Mouse (Mus musculus): Measurements from ENCODE around the gene Tha1. TPM values are rescaled to one million over a fixed set of nuclear protein-coding genes. Genes with fewer than 3 reads are reported as not detected.

Gene Tha1
- total RNA-seq (2021): 10 to 100 TPM in 1 of 2 experiments, 1 to 10 TPM in 1; 9.5 to 17.3 TPM
- long read RNA-seq, experiment 1, transcript Tha1-201 (7 exons, 1,770 nt): major isoform, 21 of 24 reads
- long read RNA-seq, experiment 1, partial matches to known transcripts: 1 of 24 reads
- long read RNA-seq, experiment 1, other reads (novel, unspliced or antisense): 1 of 24 reads
- long read RNA-seq, experiment 2, transcript Tha1-201 (7 exons, 1,770 nt): major isoform, 7 of 10 reads
- long read RNA-seq, experiment 2, partial matches to known transcripts: 3 of 10 reads
- long read RNA-seq, experiment 2, other reads (novel, unspliced or antisense): 0 of 10 reads

- DNase-seq: peak; percentile 90
Observed at GRCm38 (mm10) chr11:117872861-117873608, at the start of gene Tha1. Gene Tha1, minus strand, starts transcription at chr11:117873481.

- DNase-seq: no peak
Observed at GRCm38 (mm10) chr11:117919211-117919610, 45.9 kb upstream of the Tha1 start.

- no peak for DNase-seq
Observed at GRCm38 (mm10) chr11:117918541-117918940, 45.3 kb upstream of the Tha1 start.

- DNase-seq: no peak
Observed at GRCm38 (mm10) chr11:117915837-117916236, 42.6 kb upstream of the Tha1 start.

GRCm38 (mm10) chr11:117915341-117915740, 42.1 kb upstream of the Tha1 start:
- DNase-seq: no peak

- DNase-seq: no peak
Observed at GRCm38 (mm10) chr11:117914531-117914930, 41.2 kb upstream of the Tha1 start.

GRCm38 (mm10) chr11:117912684-117913352, 39.5 kb upstream of the Tha1 start:
- DNase-seq: peak; percentile 94

GRCm38 (mm10) chr11:117909337-117909736, 36.1 kb upstream of the Tha1 start:
- no peak for DNase-seq

GRCm38 (mm10) chr11:117904442-117904841, 31.2 kb upstream of the Tha1 start:
- no peak for DNase-seq

- no peak for DNase-seq
Observed at GRCm38 (mm10) chr11:117902282-117902681, 29.0 kb upstream of the Tha1 start.

GRCm38 (mm10) chr11:117896533-117896932, 23.3 kb upstream of the Tha1 start:
- DNase-seq: no peak

- no peak for DNase-seq
Observed at GRCm38 (mm10) chr11:117894676-117895075, 21.4 kb upstream of the Tha1 start.

GRCm38 (mm10) chr11:117892199-117892598, 18.9 kb upstream of the Tha1 start:
- DNase-seq: no peak

GRCm38 (mm10) chr11:117891581-117892175, 18.4 kb upstream of the Tha1 start:
- DNase-seq: no peak

- DNase-seq: peak; percentile 55
Observed at GRCm38 (mm10) chr11:117890519-117891282, 17.4 kb upstream of the Tha1 start.

- DNase-seq: no peak
Observed at GRCm38 (mm10) chr11:117889887-117890340, 16.6 kb upstream of the Tha1 start.

GRCm38 (mm10) chr11:117888853-117889822, 15.9 kb upstream of the Tha1 start:
- DNase-seq: no peak

- DNase-seq: no peak
Observed at GRCm38 (mm10) chr11:117888168-117888852, 15.0 kb upstream of the Tha1 start.

GRCm38 (mm10) chr11:117886000-117886399, 12.7 kb upstream of the Tha1 start:
- DNase-seq: peak; percentile 36

GRCm38 (mm10) chr11:117882208-117882607, 8.9 kb upstream of the Tha1 start:
- peak; percentile 37 for DNase-seq

All from adrenal gland, postnatal 10 days (tissue).